Mouse (Mus musculus) gastrocnemius, postnatal 36 days (tissue): ENCODE measurements around the gene Fgfrl1. TPM values are rescaled to one million over a fixed set of nuclear protein-coding genes. Genes with fewer than 3 reads are reported as not detected.
A peak's percentile ranks its signal among the peaks of the same experiment; 100 is the strongest.

ENCODE experiments used
- DNase-seq, 2 experiments: peaks; one replicate each; pipeline ENCODE4 v3.0.0; 2022
- intact Hi-C: fragments of 180-260 bp; cut with DNase I; formaldehyde crosslinking; loops from one replicate; pipeline ENCODE4 v1.15.1; 2025
- total RNA-seq, 2 experiments: library from RNA; stranded (reverse); gene quantifications; 2 replicates each; pipeline ENCODE4 v1.2.3; 2021

Gene Fgfrl1
- total RNA-seq, 2 experiments from 2014 or later = 25.6 to 34.7 TPM

DNA sequence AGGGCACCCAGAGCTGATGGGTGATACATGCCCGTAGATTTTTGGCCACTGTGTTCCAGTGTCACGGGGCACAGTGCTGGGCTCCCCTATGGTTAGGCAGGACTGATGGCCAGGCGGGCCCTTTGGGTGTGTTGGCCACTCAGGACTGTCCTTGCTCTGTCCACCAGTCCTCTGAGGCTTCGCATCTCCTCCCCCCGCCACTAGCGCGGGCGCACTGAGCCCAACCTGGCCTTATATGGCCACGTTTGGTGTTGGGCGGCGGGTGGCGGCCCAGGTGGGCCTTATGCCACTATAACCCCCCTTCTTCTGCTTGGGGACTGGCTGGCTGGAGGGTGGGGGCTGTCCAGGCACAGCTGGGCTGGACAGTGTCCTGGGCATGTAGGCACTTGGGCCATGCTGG lies 3.7 kb downstream of the Fgfrl1 start:
- DNase-seq = peak in 1 of 2 experiments; percentile 25

DNA sequence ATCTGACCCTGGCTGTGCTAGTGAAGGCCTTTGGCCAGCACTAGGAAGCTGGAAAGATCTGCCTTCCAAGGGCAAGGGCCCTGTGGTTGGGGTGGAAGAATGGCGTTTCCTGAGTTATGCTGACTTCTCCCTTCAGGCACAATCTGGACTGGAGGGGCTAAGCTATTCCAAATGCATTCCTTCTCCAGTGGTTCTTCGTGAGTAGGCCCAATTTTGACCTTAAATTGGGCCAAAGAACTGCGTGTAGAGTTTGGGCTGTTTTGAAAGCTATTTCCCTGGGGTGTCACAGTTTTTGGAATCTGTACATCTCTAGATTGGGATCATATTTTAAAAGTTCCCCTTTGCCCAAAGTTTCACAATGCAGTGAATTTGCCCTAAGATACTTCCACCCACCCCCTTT lies 4.4 kb downstream of the Fgfrl1 start:
- intact Hi-C loops = no loop called here
- no peak for DNase-seq

More for the DNA sequence above, 3.7 kb downstream of the Fgfrl1 start:
- intact Hi-C loops = no loop called here

DNA sequence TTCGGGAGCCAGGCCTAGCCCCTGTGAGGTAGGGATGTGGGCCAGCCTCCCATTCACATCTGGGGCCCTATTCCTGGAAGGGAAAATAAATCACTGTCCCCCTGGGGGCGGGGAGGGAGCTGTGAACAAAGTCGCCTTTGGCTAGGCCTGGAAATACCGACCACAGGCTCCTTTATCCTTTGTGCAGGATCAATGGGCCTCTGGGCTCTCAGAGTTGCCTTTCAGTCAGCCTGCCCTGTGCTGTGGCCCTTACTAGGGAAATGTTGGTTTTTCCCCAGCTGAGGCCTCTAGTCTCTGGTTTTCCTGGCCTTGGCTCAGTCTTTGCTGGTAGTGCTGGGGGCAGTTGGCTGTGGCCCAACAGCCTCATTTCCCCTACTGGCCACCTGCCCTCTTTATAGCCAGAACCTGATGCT lies 5.2 kb downstream of the Fgfrl1 start:
- intact Hi-C loops = no loop called here
- no peak for DNase-seq

DNA sequence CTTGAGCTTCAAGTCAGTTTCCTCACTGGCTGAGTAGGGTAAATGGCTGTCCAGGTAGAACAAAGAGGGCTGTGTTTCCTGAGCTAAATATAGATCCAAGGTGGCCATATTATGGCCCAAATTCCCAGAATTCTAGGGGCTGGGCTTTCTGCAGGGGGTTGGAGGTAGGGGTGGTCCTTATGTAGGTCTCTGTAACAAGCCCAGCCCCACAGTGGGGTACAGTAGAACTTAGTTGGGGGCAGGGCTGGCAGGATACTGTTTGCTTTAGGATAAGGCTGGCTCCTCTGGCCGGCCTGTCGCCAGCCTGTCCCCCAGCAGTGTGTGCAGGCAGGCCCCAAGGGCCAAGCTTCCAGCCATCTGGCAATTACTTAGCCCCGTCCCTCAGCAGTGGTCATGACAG lies 8.2 kb downstream of the Fgfrl1 start:
- intact Hi-C loops = no loop called here
- DNase-seq = no peak

DNA sequence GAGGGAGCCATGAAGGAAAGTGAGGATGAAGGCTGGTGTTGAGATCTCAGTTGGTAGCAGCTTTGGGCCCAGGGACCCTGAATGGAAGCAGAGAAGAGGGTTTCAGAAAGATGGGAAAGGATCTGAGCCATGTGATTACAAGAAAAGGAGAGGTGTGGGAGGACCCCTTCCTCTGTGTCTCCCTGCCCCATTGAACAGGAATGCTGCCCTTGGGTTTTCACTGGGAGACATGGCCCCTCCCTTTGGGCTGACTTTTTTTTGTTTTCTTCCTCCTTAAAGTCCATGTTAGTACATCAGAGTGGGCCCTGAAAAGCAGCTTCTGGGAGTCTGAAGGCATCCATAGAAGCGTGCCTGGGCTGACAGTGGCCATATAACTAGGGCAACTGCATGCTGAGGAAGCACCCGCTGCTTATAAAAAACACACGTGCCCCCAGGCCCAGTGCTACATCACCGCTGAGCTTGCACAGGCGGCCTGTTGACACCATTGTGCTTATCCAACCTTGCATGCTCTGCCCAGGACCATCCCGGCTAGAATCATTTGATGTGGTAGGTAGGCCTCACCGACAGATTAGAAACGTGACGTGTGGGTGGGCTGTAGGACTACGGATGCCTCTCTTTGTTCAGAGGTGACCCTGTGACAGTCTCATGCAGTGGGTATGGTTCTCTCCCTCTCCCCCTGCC lies 9.3 kb downstream of the Fgfrl1 start:
- DNase-seq = no peak
- intact Hi-C loops = no loop called here

DNA sequence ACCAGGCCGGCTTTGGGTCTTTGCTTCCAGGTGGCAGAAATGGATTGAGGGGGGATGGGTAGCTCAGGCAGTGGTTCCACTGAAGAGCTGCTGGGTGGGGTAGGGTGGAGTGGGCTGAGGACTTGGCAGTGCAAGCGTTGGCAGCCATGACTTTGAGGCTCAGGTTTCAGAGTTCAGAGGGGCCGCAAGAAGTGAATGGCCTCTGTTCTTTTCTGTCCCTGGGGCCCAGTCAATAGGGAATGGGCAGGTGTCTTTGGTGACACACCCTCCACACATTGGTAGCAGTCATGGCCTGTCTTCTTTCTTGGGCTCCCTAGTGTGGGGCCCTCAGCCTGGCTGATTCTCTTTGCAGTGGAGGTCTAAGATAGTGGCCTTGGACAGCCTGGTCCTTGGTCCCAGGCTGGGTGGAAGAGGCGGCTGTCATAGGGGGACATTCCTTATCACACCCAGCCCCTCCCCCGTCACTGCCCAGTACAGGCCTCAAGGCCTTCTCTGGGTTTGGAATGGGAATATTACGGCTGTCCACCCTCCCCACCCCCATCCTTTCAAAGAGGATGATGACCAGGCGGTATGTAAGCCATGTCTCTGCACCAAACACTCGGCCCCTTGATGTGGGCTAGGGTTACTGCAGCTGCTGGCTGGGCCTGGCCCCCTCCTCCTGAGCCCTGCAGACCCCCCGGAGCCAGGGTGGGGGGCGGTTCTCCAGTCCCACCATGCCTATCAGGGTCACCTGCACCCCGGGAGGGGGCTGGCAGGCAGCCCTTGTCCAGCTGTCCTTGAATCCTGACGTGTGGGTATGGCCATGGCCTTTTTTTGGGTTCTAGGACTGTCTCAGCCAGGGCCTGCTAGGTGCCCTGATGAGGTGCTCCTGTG lies 11.8 kb downstream of the Fgfrl1 start:
- intact Hi-C loops = no loop called here
- no peak for DNase-seq

DNA sequence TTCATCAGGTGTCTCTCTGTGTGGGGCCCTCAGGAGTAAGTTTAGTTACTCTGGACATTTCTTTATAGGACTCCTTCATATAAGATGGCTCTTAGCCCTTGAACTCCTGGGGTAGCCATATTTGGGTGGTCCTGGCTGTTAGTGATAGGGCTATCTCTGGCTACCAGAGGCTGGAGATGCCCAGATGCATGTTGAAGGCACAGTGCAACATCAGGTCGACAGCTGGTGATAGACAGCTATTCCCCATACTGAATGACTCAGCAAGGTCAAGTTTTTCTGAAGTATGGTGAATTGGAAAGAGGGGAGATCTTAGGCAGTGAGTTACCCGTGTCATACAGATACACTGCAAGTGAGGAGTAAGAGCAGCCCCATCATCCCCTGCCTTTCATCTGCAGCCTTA lies 15.6 kb downstream of the Fgfrl1 start:
- DNase-seq = no peak
- intact Hi-C loops = no loop called here

DNA sequence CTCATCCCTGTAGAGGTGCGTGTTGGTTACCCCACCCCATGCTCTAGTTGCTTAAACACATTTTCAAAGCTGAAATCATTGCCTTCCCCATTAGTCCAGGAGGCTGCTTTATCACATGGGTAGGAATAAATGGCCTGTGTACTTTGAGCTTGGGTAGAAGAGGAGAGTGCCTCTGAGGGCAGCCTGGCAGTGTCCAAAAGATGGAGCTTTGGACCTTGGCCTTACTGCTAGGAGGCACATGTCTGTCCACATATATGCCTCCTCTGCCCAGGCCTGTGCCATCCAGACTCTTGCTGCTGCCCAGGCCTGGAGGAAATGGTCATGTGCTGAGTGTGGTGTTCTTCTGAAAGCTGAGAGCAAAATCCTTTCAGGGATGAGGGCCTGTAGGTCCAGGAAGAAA lies 16.2 kb downstream of the Fgfrl1 start:
- intact Hi-C loops = no loop called here
- no peak for DNase-seq

DNA sequence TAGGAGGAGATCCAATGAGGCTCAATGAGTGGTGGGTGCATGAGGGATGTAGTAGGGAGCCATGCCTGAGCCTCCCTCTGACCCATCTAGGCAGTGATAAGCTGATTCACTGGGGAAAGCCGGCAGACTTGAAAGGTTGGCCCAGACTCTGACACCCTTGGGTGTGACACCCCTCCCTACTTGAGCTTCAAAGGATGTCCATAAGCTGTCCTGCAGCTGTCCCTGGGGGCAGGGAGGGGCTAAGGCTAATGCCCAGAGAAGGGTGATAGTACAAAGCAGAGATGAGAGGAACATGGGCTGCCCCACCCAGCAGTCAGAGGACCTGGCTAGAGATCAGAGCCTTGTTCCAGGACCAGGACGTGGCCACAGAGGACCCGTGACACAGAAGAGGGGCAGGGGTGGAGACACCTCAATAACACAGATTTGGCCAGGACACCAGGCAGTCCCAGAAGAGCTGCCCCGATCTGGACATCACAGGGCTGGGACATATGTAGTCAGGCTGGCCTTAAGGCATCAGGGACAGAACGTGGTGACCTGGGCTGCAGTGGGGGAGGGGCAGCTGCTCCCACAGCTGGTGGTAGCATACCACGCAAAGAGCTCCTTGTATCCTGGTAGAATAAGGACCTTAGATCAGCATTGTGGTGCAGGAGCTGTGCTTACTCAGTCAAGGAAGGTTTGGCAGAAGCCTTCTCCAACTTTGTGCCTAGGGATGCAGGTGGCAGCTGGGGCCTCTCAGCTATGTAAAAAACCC lies 17.0 kb downstream of the Fgfrl1 start:
- intact Hi-C loops = no loop called here
- DNase-seq = no peak

DNA sequence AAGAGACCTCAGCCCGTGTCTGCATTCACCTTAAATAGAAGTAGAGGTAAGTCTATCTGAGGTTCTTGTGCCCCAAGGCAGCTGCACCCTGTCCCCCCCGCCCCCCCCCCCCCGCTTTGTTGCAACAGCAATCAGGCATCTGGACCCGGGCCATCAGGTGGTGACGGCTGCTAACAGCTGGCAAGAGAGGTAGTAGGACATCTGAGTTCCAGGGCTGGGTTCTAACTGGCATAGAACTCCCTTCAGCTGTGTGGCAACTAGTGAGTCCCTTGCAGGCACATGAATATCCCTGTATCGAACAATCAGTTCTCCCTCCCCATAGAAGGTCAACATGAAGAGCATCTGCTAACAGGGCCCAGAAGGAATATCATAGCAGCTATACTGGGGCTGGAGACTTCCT lies 19.8 kb downstream of the Fgfrl1 start:
- intact Hi-C loops = no loop called here
- no peak for DNase-seq

DNA sequence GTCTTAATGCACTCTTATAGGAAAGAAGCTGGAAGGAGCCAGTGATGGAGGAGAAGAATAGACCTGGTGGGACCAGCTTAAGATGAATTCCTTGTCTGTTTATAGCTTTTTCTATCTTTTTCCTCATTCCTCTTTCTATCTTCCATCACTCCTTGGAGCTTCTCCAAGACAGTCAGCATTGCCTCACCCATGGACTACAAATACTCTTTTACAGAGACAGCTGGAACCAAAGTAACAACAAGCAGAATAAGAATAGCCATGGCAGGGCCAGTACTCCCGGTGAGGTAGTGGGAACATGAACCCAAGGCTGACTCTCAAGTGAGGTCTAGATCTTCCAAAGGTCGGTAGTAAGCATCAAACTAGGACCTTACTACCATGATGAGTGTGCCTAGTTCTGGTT lies 20.9 kb downstream of the Fgfrl1 start:
- DNase-seq = no peak
- intact Hi-C loops = no loop called here

DNA sequence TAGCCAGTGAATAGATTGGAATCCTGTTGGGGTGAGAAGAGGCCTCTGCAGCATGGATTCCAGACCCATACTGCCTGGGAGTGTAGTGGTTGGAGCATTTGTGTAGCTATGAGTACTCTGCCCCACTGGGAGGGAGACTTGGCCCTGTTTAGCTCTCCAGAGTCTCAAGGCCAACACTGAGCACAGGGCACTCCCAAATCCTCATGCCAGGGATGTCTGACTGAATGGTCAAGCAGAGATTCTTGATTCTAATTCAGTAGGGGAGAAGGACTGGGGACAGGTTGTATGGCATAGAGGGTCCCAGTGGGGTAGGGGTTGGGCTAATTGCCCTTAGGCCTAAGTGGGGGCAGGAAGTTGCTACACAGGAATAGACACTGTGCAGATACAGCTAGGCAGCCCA lies 21.5 kb downstream of the Fgfrl1 start:
- no peak for DNase-seq
- intact Hi-C loops = no loop called here

DNA sequence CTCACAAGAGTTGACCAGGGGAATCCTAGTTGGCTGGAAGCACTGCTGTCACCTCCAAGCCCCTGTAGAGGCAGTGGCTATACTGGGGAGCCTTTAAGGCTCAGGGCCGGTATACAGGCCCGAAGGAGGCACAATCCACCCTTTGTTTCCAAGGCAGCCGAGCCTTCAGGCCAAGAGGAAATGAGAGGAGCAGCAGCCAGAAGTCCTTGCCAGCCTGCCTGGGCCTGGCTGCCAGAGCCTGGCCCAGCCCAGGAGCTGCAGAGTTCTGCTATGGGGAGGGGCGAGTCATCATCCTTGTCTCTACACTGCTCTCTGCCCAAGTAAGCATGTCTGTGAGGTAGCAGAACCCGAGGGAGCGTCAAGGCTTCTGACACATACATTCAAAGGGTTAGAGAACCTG lies 22.0 kb downstream of the Fgfrl1 start:
- intact Hi-C loops = no loop called here
- peak in 1 of 2 experiments; percentile 19 for DNase-seq

DNA sequence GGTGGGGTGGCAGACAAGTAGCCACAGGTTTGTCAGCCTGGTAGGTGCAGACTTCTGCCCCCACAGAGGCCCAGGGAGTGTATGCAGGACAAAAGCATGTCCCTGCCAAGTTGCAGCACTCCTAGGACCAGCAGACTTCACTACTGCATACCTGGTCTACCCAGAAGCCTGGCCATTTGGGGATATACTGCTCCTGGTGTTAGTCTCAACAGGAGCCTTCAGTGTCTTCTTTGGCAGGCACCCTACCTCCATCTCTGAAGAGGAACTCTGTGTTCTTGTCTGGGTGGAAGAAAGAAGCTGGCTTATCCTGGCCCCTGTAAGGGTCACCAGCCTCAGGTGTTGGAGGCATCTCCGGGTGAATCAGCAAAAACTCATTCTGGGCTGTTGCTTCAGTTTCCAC lies 23.8 kb downstream of the Fgfrl1 start:
- intact Hi-C loops = no loop called here
- no peak for DNase-seq

DNA sequence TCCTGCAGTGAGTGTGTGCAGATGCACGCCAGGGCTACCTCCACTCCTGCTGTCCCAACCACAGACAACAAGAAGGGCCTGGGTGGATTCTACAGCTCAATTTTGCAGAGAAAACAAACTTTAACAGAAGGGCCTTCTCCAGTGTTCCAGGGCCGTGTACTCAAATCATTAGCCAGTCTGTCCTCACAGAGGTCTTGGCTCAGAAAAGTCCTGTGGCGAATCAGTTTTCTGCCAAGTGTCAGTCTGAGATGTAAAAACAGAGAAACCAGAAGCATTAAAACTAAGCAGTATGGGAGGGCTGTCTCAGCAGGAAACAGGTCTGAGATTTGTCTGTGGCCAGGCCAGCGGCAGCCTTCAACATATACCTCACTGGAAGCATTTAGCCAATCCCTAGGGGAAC lies 25.9 kb downstream of the Fgfrl1 start:
- intact Hi-C loops = no loop called here
- no peak for DNase-seq

DNA sequence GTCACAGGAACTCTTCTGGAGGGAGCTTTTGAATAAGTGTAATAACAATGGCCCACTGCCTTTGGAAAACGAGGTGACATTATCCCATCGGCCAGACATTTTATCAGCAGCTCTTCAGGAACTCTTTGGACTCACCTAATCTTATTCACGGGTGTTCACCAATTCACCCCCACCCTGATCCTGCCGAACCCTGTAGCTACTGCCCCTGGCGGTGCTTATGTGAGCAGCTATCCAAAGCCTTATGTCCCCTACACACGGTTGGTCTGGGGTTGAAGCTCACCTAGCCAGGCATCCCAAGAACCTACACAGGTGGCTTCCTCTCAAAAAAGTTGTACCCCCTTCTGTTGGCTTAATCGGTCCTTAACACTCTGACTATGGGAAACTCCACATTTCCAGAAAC lies 27.6 kb downstream of the Fgfrl1 start:
- intact Hi-C loops = loop anchor here (10.0 kb wide), 1 partner anchor 295 kb away; no protein-coding TSS in a partner anchor
- DNase-seq = no peak

DNA sequence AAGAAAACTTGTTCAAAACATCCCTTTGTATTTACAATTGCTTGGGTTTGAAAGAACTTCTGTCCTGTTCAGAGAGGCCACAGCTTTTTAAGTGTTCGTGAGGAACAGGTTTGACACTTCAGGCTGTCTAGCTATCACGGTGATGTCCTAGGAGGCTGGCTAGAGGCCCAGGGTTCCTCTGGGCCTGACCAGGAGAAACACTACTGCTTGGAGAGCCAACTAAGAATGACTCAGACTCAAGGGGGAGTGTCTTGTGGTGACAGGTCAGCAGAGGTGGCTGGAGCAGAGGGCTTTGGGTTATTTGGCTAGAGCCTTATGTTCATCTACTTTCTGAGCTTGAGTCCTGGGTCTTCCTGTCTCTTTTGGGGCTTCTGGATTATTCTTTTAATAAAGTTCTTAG lies 31.8 kb downstream of the Fgfrl1 start:
- intact Hi-C loops = loop anchor here (10.0 kb wide), 1 partner anchor 299 kb away; no protein-coding TSS in a partner anchor
- DNase-seq = no peak

DNA sequence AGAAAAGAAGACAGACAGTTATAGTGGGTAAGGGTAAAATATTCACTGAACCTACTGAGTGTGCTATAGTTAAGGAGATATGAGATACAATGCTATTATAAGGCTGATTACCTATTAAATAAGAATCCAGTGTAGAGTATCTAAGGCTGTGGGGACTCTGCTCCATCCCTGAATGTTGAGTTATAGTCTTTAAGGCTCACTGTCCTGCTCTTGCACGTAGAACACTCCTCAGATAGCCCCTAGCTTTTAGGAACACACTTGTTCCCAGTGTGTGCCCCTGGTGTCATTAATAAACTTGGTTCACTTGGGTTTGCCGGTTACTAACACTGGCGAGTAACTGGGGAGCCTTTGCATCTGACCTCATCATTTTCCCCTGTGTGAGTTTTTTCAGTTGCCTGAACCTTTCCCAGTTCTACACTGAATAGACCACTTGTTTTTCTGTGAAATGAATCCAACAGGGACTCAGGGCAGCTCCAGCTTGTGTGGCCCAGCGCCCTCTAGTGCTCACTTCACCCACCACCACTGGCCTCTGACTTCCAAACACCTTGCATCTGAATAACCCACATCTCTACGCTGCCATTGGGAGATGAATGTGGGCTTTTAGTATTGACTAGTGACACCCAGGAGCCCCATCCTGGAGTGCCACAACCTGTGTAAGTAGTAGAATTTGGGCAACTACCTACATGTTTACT lies 34.5 kb downstream of the Fgfrl1 start:
- peak in 1 of 2 experiments; percentile 54 for DNase-seq
- intact Hi-C loops = loop anchor here (2.0 to 10.0 kb wide), 2 partner anchors 34 to 302 kb away; partner anchors contain the start of gene Fgfrl1

DNA sequence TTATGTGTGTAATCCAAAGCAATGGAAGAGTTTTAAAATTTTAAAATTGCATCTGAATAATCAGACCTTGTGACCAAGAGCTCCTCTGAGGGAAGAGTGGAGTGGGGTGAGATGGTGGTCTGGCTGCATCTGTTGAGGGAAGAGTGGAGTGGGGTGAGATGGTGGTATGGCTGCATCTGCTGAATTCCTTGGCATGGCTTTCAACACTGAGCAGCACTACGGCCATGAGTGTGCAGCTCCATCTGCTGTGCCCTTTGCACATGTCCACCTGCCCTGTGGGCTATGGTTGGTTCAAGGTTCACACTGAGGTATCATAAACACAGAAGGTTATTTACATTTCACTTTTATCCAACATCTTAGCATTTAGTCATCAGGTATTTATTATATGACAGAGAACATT lies 35.2 kb downstream of the Fgfrl1 start:
- intact Hi-C loops = loop anchor here (2.0 to 10.0 kb wide), 2 partner anchors 35 to 303 kb away; partner anchors contain the start of gene Fgfrl1

DNA sequence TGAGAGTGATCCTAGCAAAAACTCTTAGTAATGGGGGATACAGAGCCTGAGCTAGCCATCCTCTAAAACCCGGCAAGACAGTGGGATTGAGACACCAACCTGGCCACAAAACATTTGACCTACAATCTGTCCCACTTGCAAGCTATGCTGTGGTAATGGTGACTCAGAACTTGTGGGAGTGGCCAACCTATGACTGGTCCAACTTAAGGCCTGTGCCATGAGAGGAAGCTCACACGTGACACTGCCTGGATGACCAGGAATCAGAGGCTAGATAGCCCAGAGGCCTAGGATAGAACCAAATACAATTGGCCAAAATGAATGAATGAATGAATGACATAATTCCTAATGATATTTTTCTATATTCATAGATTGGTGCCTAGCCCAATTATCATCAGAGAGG lies 49.7 kb downstream of the Fgfrl1 start:
- DNase-seq = no peak
- intact Hi-C loops = no loop called here

More for the DNA sequence above, 35.2 kb downstream of the Fgfrl1 start:
- no peak for DNase-seq
